Comparison of ENCODE assay signal across 8 mouse cellular contexts in genomic region chr2:59841189-59841939, GRCm38 (mm10). TPM values are rescaled to one million over a fixed set of nuclear protein-coding genes. Genes with fewer than 3 reads are reported as not detected.
DNase-seq lines count a peak whose midpoint lies in the region; ATAC-seq lines count a peak whose summit lies in the region.

No protein-coding gene starts in this region.

- no peak overlapping the region for H3K4me3 ChIP-seq in hindbrain, embryonic 10.5 days
- no peak overlapping the region for H3K4me3 ChIP-seq in limb, embryonic 11.5 days (ENCODE audit: low read depth, low read length)
- H3K4me3 ChIP-seq in midbrain, embryonic 12.5 days: no peak overlapping the region

- peak; percentile 67 for DNase-seq in ES-CJ7 (ENCODE audit: low read depth, low spot score)
- DNase-seq in embryo, embryonic 11 days: peak; percentile 59
- peak; percentile 36 for DNase-seq in hindbrain, embryonic 10.5 days (ENCODE audit: low spot score)
- peak; percentile 39 for DNase-seq in limb, embryonic 11.5 days (ENCODE audit: low spot score)
- no peak for DNase-seq in layer of hippocampus, adult 18-20 months (ENCODE audit: low spot score in 2 of 2)
- no peak for DNase-seq in spleen, adult 18-20 months
- DNase-seq in T-cell, adult 2 months (ENCODE audit: low spot score): no peak

- no peaks in the 10 kb centered on the region for H3K27me3 ChIP-seq in hindbrain, embryonic 10.5 days (ENCODE audit: insufficient read depth, poor library complexity, severe bottlenecking)
- no peaks in the 10 kb centered on the region for H3K27me3 ChIP-seq in limb, embryonic 11.5 days (ENCODE audit: control insufficient read depth, insufficient read depth, low read length)
- H3K27me3 ChIP-seq in midbrain, embryonic 12.5 days: no peaks in the 10 kb centered on the region

- H3K9me3 ChIP-seq in hindbrain, embryonic 10.5 days: peaks cover 6% of the 10 kb centered on the region; the same call in 1 of the 2 replicates
- no peaks in the 10 kb centered on the region for H3K9me3 ChIP-seq in limb, embryonic 11.5 days (ENCODE audit: control insufficient read depth, low read length)
- H3K9me3 ChIP-seq in midbrain, embryonic 12.5 days: 0 out of 2 replicates have a peak, but pooled peaks cover 2% of the 10 kb centered on the region

- 59% methylated on average over 12 of the region's 12 CpGs for WGBS in hindbrain, embryonic 10.5 days
- 58% methylated on average over 11 of the region's 12 CpGs for WGBS in limb, embryonic 11.5 days
- WGBS in midbrain, embryonic 12.5 days: 74% methylated on average over 9 of the region's 12 CpGs

- peak overlapping the region; percentile 73 for H3K27ac ChIP-seq in hindbrain, embryonic 10.5 days
- no peak overlapping the region for H3K27ac ChIP-seq in limb, embryonic 11.5 days (replicated peaks; ENCODE audit: low read depth, low read length)
- H3K27ac ChIP-seq in midbrain, embryonic 12.5 days (replicated peaks): peak overlapping the region; percentile 54; the same call in 1 of the 2 replicates

- H3K4me2 ChIP-seq in limb, embryonic 11.5 days (ENCODE audit: low read depth, severe bottlenecking): no peak overlapping the region
- H3K4me2 ChIP-seq in midbrain, embryonic 12.5 days (replicated peaks): no peak overlapping the region

- peaks cover 24% of the 10 kb centered on the region for H3K4me1 ChIP-seq in hindbrain, embryonic 10.5 days (replicated peaks)
- 0 out of 2 replicates have a peak, but pooled peaks cover 3% of the 10 kb centered on the region for H3K4me1 ChIP-seq in limb, embryonic 11.5 days (ENCODE audit: control insufficient read depth, insufficient read depth, low read length)
- peaks cover 4% of the 10 kb centered on the region; the same call in 1 of the 2 replicates for H3K4me1 ChIP-seq in midbrain, embryonic 12.5 days

- no peak overlapping the region for H3K9ac ChIP-seq in limb, embryonic 11.5 days (ENCODE audit: low read length)
- no peak overlapping the region for H3K9ac ChIP-seq in midbrain, embryonic 12.5 days (replicated peaks)

- 0 out of 2 replicates have a peak, but pooled peaks have one; percentile 31 for ATAC-seq in limb, embryonic 11.5 days (ENCODE audit: insufficient number of reproducible peaks, low FRiP score, low TSS enrichment, low read depth)
- 0 out of 2 replicates have a peak, but pooled peaks have one; percentile 41 for ATAC-seq in midbrain, embryonic 12.5 days (ENCODE audit: low FRiP score, low read depth)

- H3K36me3 ChIP-seq in hindbrain, embryonic 10.5 days: peaks cover 37% of the 10 kb centered on the region
- peaks cover 31% of the 10 kb centered on the region for H3K36me3 ChIP-seq in limb, embryonic 11.5 days (ENCODE audit: control insufficient read depth, insufficient read depth, low read length)
- peaks cover 3% of the 10 kb centered on the region; the same call in 1 of the 2 replicates for H3K36me3 ChIP-seq in midbrain, embryonic 12.5 days

RNA-seq across cellular contexts. Expression of gene Wdsub1, which starts 41.0 kb away (rescaled TPM):
- polyA plus RNA-seq in hindbrain, embryonic 10.5 days (2016; fragmentation: Nextera tagmentation; extraction: Ambion mirVana): 17.4 and 17.5 TPM in 2 replicates
- 32.3 and 33.5 TPM in 2 replicates for polyA plus RNA-seq in limb, embryonic 11.5 days (2014; fragmentation: Nextera tagmentation; extraction: Ambion mirVana)
- polyA plus RNA-seq in midbrain, embryonic 12.5 days (2016; fragmentation: Nextera tagmentation; extraction: Ambion mirVana): 16.1 and 17.6 TPM in 2 replicates
- total RNA-seq in layer of hippocampus, adult 18-20 months (2021): 10 to 100 TPM; 23.5 to 25.0 TPM

Comparison
In these comparisons a context has a peak if more than half of its experiments do, and no peak if none do; other contexts are left out.
1. DNase-seq: peak in ES-CJ7 (single experiment), embryo, embryonic 11 days (single experiment), hindbrain, embryonic 10.5 days (single experiment) and limb, embryonic 11.5 days (single experiment); none in layer of hippocampus, adult 18-20 months (0 of 2), spleen, adult 18-20 months (0 of 2) and T-cell, adult 2 months (single experiment).